Mouse (Mus musculus): ENCODE results near the gene Macrod2.
A peak's percentile ranks its signal among the peaks of the same experiment; 100 is the strongest.

Gene Macrod2

DNA sequence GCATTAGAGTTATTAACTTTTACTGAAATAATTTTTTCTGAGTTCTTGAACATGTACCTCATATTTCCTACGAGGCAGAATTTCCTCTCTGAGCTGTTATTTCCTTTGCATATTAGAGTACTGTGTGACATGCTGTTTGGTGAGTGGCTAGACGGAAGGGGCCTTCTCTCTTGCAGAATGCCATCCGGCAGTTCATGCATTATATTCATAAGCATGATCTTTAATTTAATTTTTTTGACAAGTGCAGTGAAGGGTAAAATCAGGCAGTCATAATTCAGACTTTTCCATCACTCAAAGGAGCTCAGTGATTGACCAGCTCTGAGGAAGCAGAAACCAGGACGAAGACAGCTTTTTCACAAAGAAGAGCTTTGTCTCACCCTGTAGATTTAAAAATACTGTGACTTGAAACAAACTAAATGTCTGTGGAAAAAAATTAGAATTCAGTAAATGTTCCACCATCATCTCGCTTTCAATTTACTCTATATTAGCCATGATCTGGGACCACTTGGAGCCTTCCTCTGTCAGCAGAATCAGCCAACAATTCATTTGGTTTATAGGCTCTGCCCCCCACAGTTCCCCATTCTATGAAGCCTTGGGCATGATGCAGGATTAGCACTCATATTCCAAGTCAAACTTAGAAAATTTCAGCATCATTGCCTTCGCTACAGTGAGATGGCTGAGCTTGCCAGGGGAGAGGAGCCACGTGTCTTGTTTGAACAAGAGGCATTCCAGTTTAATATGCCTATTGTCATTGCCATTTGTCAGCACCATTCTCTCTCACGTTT lies 1827.2 kb downstream of the Macrod2 start:
- no peak for DNase-seq (ENCODE audit: low read depth, low spot score)

- DNase-seq (ENCODE audit: low read depth, low spot score): no peak
Observed at GRCm38 (mm10) chr2:142222926-142223325, 1827.8 kb downstream of the Macrod2 start.

DNA sequence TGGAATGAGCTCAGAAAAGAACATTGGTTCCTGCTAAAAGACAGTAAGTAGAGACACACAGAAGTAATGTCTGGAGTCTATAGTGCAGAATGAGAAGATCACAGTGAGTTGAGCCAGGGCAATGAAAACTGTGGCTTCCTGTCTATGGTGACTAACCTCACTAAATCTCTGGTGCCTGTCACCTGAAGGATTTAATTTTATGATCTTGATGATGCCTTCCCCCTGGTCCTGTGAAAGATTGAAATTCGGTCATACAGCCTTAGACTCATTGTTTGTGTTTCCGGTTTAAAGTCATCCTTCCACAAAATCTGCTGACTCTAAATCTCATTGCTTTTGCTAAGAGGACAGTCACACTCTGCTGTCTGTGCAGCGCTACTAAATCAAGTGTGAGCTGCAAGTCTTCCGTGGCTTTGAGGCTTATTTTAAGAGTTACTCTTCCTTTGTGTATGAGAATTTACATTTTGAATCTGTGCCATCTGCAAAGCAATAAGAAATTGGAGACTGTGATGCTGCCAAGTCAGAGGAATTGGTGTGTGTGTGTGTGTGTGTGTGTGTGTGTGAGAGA lies 1836.0 kb downstream of the Macrod2 start:
- no peak for DNase-seq (ENCODE audit: low read depth, low spot score)

- no peak for DNase-seq (ENCODE audit: low read depth, low spot score)
Observed at GRCm38 (mm10) chr2:142232828-142233227, 1837.7 kb downstream of the Macrod2 start.

GRCm38 (mm10) chr2:142243483-142243882 lies 1848.4 kb downstream of the Macrod2 start:
- no peak for DNase-seq (ENCODE audit: low read depth, low spot score)

DNA sequence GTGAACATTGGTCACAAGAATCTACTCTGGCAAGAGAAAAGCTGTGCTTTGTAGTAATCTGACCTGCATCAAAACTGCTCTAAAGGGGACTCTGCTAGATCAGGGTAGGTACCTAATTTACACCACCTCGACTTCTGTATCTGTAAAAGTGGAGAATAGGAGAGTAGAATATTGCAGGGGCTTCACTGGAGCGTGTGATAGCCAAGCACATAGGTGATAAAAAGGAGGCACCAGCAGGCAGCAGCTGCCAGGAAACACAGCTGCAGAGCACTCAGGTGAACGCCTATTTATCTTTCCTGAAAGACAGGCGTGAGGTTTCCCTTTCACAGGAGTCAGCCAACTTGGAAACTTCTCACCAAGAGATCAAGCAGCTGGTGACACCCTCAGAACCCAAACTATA lies 1855.3 kb downstream of the Macrod2 start:
- no peak for DNase-seq (ENCODE audit: low read depth, low spot score)

GRCm38 (mm10) chr2:142251518-142251917 lies 1856.4 kb downstream of the Macrod2 start:
- DNase-seq (ENCODE audit: low read depth, low spot score): no peak

GRCm38 (mm10) chr2:142253913-142254312 lies 1858.8 kb downstream of the Macrod2 start:
- peak; percentile 77 for DNase-seq (ENCODE audit: low read depth, low spot score)

DNA sequence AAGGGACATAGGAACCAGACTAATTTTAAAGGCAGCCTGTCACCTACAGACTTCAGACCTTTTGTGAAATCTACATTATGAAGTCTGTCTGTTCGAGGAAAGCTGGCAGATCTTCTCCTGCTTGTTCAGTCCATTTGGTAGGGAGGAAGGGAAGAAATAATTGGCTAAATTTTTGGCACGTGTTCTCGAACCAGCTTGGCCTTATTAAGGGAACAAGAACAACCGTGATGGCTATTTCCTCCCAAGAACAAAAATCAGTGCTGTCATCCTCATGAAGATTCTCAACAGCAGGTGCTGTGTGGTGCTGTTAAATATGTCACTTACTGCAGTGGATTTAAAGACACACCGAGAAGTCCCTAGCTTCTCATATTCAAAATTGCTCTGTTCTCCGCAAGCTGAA lies 1859.5 kb downstream of the Macrod2 start:
- no peak for DNase-seq (ENCODE audit: low read depth, low spot score)

GRCm38 (mm10) chr2:142257501-142257900 lies 1862.4 kb downstream of the Macrod2 start:
- DNase-seq (ENCODE audit: low read depth, low spot score): no peak

GRCm38 (mm10) chr2:142261046-142261445 lies 1865.9 kb downstream of the Macrod2 start:
- no peak for DNase-seq (ENCODE audit: low read depth, low spot score)

DNA sequence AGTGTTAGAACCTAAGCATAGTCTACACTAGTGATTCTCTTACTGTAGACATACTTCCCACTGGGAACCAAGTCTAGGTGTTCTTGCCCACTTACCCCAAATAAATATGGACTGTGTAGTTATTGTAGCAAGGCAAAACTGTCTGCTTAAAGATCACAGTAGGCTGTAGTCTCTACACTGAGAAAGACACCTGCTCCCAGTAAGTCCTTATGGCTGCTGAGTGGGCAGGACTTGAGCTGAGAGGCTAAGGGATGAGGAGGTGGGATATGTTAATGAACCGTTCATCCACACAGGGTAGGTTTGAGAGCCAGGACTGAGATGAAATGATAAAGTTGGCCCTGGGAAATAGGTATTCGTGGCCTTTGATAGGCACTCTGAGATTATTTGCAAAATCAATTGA lies 1869.6 kb downstream of the Macrod2 start:
- DNase-seq (ENCODE audit: low read depth, low spot score): no peak

DNA sequence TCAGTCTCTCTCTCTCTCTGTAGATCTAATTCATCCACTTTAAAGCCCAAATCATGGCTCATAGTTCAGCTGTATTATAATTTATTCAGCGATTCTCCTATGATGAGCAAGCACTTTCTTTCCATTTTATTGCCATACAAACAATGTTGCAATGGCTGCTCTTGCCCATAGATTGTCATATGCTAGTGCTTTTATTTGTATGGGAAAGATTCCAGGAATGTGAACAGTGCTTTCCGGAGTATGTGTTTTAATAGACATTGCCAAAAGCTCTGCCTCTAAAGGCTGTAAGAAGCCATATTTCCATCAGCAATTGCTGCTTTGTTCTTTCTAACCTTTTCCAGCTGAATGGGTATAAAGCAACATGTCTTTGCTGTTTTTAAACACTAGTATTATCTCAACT lies 1872.7 kb downstream of the Macrod2 start:
- DNase-seq (ENCODE audit: low read depth, low spot score): no peak

DNA sequence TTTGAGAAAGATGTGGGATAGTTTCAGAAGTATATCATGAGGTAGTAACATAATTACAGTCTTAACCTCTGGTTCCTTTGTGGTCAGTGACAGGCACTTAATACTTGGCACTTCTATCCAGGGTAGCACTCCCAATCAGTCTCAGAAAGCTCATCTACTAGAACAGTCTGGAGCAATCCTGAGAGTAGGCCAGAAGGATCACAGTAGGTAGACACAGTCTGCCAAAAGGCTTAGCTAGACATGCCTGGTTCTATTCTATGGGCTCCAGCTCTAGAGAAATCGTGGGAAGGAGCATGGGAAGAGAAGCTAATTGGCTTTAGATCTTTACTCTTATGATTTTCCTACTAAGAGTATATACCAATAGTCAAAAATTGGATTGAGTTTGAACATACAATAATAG lies 1891.7 kb downstream of the Macrod2 start:
- DNase-seq (ENCODE audit: low read depth, low spot score): no peak

GRCm38 (mm10) chr2:142294831-142295230 lies 1899.7 kb downstream of the Macrod2 start:
- no peak for DNase-seq (ENCODE audit: low read depth, low spot score)

DNA sequence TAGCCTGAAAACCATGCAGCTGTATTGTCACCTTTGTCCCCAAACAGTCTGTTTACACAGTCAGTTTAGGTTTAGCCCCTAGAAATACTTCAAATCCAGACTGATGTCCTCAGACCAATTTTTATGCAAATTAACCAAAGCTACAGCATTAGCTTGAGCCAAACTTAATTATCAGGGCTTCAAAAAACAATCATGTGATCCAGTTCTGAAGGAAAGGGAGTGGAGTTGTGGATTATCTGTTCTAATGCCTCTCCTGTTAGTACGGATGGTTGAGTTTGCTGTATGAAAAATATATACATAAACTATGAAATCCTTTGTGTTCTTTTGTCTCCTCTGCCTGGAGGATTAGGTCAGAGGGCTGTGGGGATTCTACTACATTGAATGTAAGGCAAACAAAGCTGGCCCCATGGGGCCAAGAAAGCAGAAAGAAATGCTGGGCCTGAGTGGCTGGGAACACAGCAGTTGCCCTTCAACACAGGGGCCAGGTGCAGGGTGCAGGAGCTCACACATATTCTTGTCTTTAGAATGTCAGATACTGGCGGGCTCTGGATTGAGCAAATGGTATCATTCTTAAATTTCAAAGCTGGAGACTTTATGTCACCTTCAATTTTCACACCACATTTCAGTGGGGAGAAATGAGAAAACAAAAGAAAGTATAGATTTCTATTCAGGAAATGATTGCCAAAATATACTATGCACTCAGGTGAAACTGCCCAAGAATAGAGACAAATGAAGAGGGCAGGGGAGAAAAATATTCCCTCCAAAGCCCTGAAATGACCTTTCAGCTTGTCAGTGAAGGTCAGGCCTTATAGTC lies 1908.2 kb downstream of the Macrod2 start:
- peak; percentile 18 for DNase-seq (ENCODE audit: low read depth, low spot score)

DNA sequence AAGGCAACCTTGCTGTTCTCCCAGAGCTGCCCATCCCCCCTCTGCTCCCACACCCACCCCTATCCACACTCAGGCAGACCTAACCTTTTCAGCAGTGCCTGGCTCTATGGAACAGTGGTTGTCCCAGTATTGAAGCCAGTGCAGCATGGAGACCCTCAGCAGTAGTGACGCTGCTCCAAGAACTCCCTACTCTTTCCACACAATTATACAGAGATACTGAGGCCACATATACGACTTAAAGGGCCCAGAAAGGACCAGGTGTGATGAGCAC lies 1908.7 kb downstream of the Macrod2 start:
- DNase-seq (ENCODE audit: low read depth, low spot score): peak; percentile 5

GRCm38 (mm10) chr2:142323158-142323557 lies 1928.0 kb downstream of the Macrod2 start:
- no peak for DNase-seq (ENCODE audit: low read depth, low spot score)

- DNase-seq (ENCODE audit: low read depth, low spot score): no peak
Observed at GRCm38 (mm10) chr2:142326737-142327136, 1931.6 kb downstream of the Macrod2 start.

- DNase-seq (ENCODE audit: low read depth, low spot score): no peak
Observed at GRCm38 (mm10) chr2:142329761-142330160, 1934.7 kb downstream of the Macrod2 start.

DNA sequence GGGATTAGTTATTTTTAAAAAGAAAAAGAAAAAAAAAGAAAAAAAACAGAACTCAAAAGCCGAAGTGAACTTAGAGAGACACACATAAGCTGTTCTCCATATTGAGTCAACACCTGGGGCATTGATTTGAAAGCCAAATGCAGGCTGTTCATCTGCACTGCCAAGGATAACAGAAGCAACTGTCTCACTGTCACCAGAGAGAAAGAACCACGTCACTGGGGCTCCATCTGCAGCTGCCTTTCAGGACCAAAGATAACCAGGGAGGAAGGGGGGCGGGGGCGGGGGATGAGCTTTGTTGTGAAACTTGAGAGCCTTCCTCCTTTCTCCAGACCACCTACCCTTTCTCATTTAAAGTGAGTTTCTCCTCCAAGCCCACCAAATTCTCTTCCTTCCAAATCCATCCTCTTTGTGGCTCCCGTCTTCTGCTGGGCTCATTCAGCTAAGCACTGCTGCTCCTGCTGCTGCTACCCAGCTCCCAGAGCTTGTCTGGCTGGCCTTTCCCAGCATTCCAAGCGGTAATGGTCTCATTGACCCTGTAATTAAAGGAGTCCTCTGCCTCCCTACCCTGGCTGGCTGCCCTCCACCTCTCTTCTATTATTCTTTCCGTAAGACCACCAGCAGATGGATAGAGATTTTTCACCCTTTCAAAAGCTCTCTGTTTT lies 1939.5 kb downstream of the Macrod2 start:
- DNase-seq (ENCODE audit: low read depth, low spot score): peak; percentile 37

Measured in mesoderm, embryonic 11.5 days (tissue).